Mouse (Mus musculus) ovary, postnatal 10 days (tissue): ENCODE data around the gene Tbc1d14.

Experiments used
- DNase-seq: peaks from one replicate; pipeline ENCODE4 v3.0.0; 2022; ENCODE audit warnings: low spot score

Tbc1d14 gene

DNA sequence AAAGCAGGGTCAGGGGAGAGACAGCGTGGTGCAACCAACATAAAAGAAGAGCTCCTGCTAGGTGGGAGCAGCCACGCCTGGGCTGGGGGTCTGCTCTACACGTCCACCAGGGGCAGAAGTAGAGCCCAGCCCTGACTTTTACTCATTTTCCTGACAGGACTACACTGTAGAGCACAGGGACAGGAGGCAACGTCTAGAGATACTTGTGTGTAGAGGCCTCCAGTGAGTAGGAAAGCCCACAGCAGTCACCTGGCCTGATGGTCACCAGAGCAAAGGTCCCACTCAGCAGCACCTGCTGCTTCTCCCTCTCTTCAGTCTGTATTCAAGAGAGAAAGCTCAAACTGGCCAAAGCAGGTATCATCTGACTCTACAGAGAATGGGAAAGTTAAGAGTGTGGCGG lies 87.4 kb downstream of the Tbc1d14 start:
- DNase-seq = no peak

DNA sequence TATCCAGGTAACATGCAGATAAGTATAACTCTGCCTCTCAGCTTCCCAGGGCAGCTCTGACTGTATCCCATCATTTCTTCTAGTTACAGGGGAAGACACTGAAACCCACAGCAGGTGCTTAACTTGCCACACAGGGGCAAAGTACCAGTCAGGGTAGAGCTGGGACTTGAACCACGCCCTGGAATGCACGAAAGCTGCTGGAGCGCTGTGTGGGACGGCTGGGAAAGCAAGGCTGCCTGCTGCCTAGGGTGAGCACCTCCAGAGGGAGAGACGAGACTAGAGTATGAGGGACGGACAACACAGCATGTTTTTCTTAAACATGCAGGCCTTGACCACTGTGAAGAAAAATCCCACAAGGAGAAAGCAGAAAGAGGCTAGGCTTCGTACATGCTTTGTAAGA lies 87.8 kb downstream of the Tbc1d14 start:
- DNase-seq = no peak

DNA sequence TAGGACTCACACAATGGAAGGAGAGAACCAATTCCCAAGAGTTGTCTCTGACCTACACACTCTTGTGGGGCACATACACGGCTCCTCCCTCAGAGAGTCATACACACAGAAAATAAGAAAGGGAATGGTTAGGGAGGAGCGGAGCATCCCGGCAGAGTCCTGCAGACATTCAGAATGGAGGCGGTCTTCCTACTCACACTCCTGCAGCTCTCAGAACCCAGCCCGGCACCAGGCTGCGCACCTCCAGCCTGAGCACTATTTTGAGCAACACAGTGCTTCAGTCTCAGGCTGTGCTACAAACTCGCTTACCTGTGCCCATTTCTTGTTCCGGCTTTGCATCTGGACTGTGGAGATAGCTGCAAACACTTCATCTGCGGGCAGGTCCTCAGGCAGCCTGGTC lies 98.4 kb downstream of the Tbc1d14 start:
- DNase-seq = no peak

DNA sequence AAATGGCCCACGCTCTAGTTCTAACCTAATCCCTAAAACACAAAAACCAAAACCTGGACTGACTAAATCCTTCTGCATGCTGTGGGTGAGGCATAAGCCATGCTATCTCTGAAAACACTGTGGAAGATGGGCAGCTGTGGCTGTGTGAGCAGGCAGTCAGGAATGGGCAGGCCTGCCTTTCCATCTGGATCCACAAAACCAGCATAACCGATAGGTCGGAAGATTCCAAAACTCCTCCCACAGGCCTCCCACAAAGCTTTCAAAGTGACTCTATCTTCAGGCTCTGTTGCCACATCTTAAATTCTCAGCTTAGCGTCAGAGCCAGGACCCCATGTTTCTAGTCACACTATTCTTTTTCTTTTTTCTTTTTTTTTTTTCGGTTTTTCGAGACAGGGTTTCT lies 99.2 kb downstream of the Tbc1d14 start:
- DNase-seq = no peak

DNA sequence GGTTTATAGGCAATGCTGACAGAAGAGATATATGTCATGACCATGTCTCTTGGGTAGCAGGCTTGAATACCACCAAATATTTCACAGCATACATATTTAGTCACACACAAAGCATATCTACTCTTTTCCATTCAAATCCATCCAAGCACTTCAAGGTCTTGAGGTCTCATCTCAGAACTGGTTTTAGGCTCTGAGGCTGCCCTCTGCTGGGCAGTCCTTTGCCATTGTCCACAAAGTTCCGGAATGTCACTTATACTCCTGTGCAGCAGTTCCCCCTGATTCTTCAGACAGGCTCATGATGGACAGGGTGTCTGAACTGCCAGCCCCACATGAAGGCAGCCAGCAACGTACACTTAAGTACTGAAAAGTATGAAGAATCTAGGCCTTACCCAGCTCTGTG lies 103.9 kb downstream of the Tbc1d14 start:
- DNase-seq = no peak

DNA sequence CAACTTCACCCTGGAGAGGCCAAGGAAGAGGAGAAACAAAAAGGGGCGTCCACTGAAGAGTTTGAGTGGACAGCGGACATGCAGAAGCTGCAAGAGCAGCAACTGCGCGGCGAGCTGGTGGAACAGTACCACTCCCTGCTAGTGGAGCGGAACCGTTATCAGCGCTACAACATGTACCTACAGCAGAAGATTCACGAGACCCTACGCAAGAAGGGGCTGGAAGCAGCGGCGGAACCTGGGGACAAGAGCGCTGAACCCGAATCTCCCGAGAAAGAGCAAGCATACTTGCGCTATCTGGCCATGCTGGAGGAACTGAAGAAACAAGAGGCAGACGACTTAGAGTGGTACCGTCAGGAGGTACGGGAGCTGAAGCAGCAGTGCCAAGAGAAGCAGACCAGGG lies 107.8 kb downstream of the Tbc1d14 start:
- no peak for DNase-seq

DNA sequence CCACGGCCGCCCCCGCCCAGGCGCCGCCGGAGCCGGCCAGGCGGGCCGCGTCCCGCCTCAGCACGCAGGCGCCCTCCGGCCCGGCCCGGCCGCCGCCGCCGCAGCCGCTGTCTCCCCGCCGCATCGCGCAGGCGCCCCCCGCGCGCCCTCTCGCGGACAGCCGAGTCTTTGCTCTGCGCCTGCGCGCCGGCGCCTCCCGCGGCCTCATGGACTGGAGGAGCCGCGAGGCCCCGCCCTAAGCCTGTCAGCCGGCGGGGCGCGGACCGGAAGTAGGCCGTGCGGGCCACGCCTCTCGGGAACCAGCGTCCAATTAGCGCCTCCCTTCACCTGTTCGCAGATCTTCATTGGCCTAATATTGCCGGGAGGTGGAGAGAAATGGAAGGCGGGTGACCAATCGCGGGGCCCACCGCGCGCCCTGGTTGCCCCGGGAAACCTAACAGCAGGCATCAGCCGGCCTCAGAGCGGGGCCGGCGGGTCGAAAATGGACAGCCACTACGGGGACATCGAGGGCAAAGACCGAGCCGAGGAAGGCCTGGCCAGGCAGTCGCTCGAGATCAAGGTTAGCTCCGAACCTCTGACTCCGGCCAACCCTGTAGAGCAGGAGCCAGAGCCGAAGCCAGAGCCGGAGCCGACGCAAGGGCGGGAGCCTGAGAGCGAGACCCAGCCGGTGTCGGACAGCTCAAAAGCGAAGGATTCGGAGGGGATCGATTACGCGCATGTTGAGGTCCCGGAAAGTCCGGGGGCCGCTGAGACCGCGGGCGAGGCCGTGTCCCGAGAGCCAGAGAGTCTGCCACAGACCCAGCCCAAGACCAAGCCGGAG lies 108.7 kb downstream of the Tbc1d14 start, which contains the start of the genes Tada2b and Ccdc96:
Gene Tada2b (minus strand): TSS at position 115 of the 820 bp plus-strand sequence.
Gene Ccdc96 (plus strand): TSS at position 418 of the 820 bp plus-strand sequence.
- peak; percentile 84 for DNase-seq

DNA sequence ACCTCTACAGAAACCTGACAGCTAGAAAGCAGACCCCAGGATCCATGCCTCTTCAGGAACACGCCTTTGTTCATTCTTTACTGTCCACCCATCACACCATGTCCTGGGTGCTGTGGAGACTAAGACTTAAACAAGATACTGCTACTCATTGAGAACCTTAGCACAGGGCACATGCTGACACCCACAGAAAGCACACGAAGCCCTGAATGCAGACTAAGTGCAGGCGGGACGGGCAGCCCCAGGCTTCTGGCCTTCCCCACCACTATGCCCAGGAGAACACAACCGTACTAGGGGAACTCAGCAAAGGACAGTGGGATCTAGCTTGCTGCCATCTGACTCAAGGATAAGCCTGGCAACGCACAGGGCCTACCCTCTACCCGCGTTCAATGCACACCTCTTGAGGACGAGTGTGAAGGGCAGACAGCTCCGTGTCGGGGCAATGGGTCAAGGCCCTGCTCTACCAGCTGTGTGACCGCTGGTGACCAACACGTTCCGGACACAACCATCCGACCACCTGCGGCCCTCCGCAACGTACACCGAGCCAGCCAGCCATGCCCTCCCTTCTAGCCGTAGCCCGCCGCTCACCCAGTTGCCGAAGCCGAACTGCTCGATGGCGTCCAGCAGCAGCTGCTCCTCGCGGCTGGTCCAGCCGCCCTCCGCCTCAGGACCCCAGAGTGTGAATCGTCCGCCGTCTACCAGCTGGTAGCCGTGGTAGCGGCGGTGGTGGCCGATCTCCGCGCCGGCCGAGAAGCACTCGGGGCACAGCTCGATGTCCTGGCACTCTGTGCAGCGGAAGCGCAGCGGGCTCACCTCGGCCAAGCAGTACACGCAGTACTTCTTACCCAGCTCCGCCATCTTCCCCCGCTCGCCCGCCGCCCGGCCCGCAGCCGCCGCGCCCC lies 109.6 kb downstream of the Tbc1d14 start:
- DNase-seq = peak; percentile 30

DNA sequence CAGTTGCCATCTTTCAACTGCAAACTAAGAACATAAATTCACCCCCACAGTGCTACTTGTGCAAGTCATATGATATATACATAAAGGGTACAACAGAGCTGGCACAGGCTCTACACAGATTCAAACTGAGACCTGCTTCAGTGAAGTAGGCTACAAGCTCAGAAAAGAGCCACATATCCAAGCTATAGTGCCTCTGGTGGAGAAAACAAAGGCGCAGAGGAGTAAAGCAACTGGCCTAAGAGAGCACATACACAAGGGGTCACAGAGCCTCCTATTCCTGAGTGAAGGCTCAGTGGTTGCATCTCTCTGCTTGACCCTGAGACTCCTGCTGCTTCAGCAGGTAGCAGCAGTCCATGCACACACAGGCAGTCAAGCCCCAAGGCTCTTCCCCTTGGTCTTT lies 112.0 kb downstream of the Tbc1d14 start:
- no peak for DNase-seq

DNA sequence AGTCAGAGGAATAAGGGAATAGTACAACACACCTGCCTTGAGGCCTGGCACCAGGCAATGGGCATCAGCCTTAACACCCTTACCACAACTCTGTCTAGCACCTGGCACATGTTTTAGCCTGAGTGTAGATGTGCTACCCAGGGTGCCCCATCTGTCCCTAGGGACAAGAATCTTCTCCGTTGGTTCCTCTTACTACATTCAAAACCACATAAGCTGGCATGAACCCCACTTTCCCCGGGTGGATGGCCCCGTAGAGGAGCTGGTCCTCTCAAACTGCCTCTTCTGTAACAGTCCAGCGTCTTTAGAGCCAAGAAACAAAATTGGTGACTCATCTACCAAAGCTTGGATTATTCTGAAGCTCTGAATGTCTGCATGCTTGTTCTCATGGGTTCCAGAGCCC lies 112.7 kb downstream of the Tbc1d14 start:
- DNase-seq = no peak

DNA sequence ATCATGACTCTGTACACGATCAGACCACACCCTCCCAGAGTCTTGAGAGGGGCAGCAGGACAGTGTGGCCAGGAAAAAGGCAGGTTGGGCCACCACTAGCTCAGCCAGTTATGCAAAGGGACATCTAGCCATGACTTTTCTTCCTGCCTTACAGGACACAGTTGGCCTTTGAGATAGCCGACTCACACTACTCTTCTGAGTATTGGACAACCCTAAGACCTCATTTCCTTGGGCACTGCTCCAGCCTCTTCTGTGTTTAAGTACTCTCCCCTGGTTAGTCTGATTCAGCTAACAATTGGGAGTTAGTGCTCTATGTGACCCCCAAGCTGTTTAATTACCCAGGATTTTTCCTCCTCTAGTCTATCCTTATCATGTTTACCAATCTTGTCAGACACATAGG lies 113.3 kb downstream of the Tbc1d14 start:
- DNase-seq = no peak

DNA sequence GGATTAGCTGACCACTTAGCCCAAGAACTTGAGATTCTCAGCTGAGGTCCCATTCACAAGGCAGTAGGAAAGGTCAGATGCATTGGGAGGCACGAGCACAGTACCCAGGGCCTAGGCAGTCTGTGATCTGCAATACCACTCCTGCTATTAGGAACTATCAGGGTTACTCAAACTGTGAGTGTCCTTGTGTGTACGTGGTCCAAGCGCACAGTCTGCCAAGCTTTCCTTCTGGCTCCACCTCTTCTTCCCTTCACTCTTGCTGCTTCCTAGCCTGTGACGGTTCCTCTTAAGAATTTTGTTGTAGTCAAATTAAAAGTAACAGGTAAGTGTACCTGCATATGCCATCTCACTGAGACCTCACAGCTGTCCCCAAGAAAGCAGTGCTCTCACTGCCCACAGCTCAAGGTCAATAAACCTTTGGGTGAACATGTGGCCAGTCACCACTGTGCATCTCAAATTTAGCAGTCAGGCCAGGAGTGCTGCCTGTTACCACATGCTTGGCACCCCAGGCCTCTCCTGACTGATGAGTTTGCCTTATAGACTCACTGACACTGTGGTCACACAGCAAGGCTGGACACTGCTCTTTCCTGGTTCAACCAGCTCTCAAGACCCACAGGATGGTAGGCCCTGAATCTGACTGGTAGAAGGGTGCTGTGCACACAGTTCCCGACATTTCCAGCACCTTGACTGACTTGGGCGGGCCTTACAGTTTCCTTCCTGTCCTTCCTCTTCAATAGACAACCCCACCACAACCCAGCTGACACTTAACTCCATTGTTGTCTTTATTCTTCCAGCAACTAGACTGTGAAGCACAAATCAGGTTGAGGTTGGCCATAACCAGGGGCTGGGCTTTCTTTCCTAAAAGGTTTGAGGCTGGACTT lies 114.3 kb downstream of the Tbc1d14 start:
- DNase-seq = no peak

DNA sequence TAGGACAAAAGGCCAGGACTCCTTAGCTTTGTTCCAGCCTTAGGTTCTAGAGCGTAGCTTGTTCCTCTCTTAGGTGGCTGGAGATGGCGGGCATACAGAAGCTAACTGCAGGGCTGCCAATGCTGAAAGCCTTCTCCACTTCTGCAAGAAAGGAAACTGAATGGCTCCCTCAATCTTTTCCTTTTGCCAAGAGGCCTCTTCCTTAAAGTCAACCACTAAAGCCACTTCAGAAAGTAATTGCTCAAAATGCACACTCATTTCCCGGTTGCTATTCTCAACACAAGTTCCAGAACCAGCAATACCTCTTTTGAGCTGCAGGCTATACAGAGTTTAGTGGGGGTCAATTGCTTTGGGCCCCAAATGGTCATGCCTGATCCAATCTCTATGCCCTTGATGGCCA lies 115.6 kb downstream of the Tbc1d14 start:
- no peak for DNase-seq

DNA sequence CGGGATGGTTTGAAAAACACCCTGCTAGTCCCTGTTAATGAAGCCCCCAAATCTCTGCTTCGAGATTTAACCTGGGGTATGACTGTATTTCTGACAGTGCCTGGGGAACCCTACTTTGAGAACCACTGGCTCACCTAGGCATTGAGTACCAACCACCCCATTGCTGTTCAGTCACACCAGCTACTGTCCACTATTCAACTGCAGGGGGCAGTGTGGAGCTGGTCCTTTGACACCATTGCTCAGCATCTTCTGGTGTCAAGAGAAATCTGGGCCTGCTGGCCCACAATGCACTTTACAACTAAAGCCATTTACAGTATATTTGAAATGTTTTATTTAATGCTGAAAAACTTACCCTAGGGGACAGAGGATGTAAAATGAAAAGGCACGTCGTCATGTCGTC lies 118.8 kb downstream of the Tbc1d14 start:
- DNase-seq = no peak

DNA sequence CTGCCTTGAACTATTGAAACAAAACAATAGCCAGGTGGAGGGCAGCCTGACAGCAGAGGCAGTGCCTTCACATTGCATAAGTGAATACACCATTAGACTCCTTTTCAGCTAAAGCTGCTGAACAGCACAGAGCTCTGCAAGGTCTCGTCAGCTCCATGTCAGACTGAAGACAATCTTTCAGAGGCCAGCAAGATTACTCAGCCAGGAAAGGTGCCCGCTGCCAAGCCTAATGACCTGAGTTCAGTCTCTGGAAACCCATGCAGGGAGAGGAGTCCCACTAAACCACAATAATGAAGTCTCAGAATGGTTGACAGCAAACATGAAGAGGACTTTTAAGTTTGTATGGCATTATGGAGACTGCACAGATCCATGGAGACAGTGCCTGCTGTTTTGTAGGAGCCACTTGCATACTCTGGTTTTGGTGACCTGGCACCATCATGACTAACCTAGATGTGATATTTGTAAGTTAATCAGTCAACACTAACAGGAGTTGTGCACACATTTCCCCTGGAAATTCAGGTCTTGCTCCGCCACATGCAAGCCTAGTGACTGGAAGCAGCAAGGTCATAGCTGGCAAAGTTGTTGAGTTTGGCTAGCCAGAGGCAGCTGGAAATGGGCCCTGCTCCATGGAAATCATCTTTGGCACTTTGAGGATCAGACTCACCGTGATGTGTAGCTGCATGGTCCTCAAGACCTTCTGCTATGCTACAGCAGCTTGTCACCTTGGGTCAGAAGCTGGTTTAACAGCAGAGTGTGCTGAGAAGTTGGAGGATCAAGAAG lies 120.0 kb downstream of the Tbc1d14 start:
- no peak for DNase-seq

DNA sequence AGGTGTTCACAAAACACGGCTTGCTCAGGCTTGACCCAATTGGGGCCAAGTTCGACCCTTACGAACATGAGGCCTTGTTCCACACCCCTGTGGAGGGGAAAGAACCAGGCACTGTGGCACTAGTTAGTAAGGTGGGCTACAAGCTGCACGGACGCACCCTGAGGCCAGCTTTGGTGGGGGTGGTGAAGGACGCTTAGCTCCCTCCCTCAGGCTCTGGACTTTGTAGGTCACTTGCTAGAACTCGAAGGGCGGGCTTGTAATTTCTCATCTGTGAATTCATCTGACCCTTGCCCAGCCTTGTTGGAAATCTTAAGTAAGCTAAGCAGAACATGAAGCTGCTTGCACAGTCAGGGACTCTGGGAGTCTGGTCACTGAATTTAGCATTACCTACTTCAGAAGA lies 121.9 kb downstream of the Tbc1d14 start:
- DNase-seq = no peak

DNA sequence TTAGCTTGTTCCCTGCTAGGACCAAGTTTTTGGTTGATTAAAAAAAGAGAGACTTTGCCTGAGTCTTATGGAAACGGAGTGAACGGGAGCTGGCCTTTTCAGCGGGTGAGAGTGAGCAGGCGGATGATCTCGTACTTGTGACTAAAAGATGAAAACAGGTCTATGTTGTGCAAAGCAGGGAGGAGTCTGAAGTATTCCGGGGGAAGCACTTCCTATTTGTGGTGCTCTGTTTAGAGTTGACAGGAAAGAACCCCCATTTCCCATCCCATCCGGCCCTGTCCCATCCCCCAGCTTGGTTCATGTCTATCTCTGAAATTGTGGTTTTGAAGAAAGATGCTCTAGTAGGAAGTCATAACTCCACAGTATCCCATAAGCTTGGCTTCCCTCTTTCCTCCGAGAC lies 127.2 kb downstream of the Tbc1d14 start:
- DNase-seq = no peak

DNA sequence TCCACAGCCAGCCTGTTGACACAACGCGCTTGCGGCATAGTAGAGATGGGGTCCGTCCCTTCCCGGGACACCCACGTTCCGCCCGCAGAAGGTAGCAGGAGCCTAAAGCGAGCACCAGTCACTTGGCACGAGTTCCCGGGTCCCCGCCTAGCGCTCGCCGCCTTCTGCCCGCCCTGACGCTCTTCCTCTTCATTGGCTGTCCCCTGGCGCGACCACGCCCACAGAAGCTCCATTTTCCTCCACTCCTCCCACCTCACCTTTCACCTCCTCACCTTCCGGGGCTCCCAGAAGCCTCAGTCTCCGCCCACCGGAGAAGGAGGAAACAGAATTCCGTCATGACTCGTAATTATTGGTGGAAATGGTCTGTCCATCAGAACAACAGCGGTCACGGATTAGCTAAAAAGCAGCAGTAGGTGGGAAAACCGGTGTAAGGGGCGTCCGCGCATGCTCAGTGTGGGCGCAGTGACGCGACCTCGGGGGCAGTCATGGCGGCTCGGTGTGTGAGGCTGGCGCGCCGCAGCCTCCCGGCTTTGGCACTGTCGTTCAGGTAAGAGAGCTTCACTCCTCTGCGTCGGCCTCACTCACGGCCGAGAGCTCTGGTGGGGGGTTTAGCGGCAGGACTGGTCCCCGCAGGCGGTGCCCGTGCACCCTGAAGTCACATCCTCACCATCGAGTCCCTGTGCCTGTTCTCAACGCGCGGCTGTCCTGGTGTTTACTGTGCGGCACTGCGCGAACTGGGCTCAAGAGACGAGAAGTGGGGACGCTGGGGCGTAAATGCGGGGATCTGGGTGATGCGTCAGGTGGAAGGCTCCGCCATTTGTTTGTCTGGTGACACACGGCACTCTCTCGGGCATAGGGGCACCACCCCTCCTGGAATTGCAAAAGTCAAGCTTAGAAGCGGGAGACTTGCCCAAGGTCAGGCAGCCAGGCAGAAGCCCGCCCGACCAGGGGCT lies 128.1 kb downstream of the Tbc1d14 start, which contains the start of gene Grpel1:
Gene Grpel1 (plus strand): TSS at position 290 of the 953 bp plus-strand sequence.
- DNase-seq = peak; percentile 87

DNA sequence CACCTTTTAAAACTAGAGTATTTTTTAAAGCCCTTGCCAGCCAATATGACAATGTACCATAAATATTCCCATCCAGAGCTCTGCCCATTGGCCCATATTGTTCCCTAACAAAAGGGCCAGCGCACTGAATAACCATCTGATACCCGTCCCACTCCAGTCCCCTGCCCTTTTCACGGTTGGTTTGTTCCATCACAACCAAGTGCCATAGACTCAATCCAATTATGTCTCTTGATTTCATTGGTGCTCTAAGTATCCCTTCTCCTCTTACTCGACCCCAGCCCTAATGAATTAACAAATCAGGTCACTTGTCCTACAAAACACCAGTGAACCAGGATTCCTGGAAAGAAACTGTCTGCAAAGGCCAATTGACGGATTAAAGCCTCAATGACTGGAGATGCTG lies 129.7 kb downstream of the Tbc1d14 start:
- no peak for DNase-seq

DNA sequence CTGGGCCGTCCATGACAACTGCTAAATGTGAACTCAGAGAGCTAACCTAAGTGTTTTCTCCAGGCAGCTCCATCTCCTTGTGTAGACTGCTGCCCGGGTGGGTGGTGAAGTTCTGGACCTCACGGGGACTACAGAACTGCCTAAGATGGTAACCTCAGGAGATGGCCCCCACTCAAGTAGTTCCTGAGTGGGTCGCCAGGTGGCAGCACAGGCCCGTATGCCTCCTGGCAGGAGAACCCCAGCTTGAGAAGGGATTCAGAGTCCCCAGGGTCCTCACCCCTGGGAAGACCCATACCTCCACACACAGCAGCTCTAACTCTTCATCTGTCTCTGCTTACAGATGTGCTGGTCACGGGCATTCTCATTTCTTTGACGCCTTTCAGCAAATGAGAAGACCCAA lies 130.3 kb downstream of the Tbc1d14 start:
- DNase-seq = peak; percentile 48
